Mouse (Mus musculus) lung, postnatal 0 days (tissue): ENCODE measurements around the gene Hoxd4. TPM values are rescaled to one million over a fixed set of nuclear protein-coding genes. Genes with fewer than 3 reads are reported as not detected.

Experiments
- ATAC-seq: fragments of 200-750 bp; cut with Nextera tagmentation; 2 replicates; pipeline ENCODE4 v1.8.0; 2017; ENCODE audit warnings: moderate library complexity
- DNase-seq: peaks from one replicate; pipeline ENCODE4 v3.0.0-alpha.2; 2016; ENCODE audit warnings: low spot score
- H3K27ac ChIP-seq: fragments of 300-500 bp; sonication (generic); 2 replicates; pipeline ENCODE4 v1.5.1; 2014; ENCODE audit warnings: antibody characterized with exemption, mild to moderate bottlenecking, low read length, mixed read lengths
- H3K27me3 ChIP-seq: fragments of 300-500 bp; sonication (generic); replicated peaks from 2 replicates; pipeline ENCODE4 v1.6.1; 2014; ENCODE audit warnings: low read length, mixed read lengths; ENCODE audit not compliant: insufficient read depth
- H3K36me3 ChIP-seq: fragments of 300-500 bp; sonication (generic); 2 replicates; pipeline ENCODE4 v1.6.1; 2014; ENCODE audit warnings: low read length, mixed read lengths; ENCODE audit not compliant: insufficient read depth
- H3K4me1 ChIP-seq: fragments of 300-500 bp; sonication (generic); 2 replicates; pipeline ENCODE4 v1.6.1; 2014; ENCODE audit warnings: antibody characterized with exemption, low read depth, low read length, mixed read lengths; ENCODE audit not compliant: insufficient read depth
- H3K4me2 ChIP-seq: fragments of 300-500 bp; sonication (generic); replicated peaks from 2 replicates; pipeline ENCODE4 v1.6.1; 2014; ENCODE audit warnings: low read depth, mild to moderate bottlenecking, low read length, moderate library complexity, mixed read lengths
- H3K4me3 ChIP-seq: fragments of 300-500 bp; sonication (generic); 2 replicates; pipeline ENCODE4 v1.5.1; 2014; ENCODE audit warnings: low read depth, low read length
- H3K9ac ChIP-seq: fragments of 300-500 bp; sonication (generic); replicated peaks from 2 replicates; pipeline ENCODE4 v1.6.1; 2014; ENCODE audit warnings: low read depth, mild to moderate bottlenecking
- H3K9me3 ChIP-seq: fragments of 300-500 bp; sonication (generic); 2 replicates; pipeline ENCODE4 v1.6.1; 2016; ENCODE audit warnings: low read length, mixed read lengths
- CTCF ChIP-seq: IDR thresholded peaks from 2 replicates; pipeline ENCODE4 v1.5.1; 2016; ENCODE audit warnings: antibody characterized with exemption, mild to moderate bottlenecking
- EP300 ChIP-seq: IDR thresholded peaks from 2 replicates; pipeline ENCODE4 v1.6.1; 2016; ENCODE audit warnings: antibody characterized with exemption, mild to moderate bottlenecking, control low read depth
- WGBS: fragments of 180-500 bp; shearing (Covaris S2); extraction: QIAGEN DNeasy Blood & Tissue Kit; methylation state at CpG from one replicate; pipeline ENCODE4 v1.1.7; 2014; 5-methylcytosine and 5-hydroxymethylcytosine counted together
- polyA plus RNA-seq: library from polyadenylated mRNA; unstranded; fragments of >200 nt; fragmentation: Nextera tagmentation; extraction: Ambion mirVana; gene quantifications from 2 replicates; pipeline ENCODE4 v1.2.1, GENCODE M21; 2015

Gene Hoxd4
- polyA plus RNA-seq, 1 experiment from 2014 or later = not detected

- DNase-seq (no peak), ATAC-seq (no peak)
- 23% methylated on average over 2 of the region's 2 CpGs for WGBS
- no peak overlapping the region for H3K9ac ChIP-seq
- no peaks in the 10 kb centered on the region for H3K9me3 ChIP-seq
- H3K4me3 ChIP-seq = no peak overlapping the region
- H3K27me3 ChIP-seq = peaks cover 93% of the 10 kb centered on the region
- peaks cover 4% of the 10 kb centered on the region; the same call in 1 of the 2 replicates for H3K4me1 ChIP-seq
- H3K4me2 ChIP-seq = no peak overlapping the region
- no peaks in the 10 kb centered on the region for H3K36me3 ChIP-seq
- no peak overlapping the region for H3K27ac ChIP-seq
- TF ChIP-seq EP300 (no peak), CTCF (no peak)
Observed at GRCm38 (mm10) chr2:74677106-74677505, 34.6 kb upstream of the Hoxd4 start.

- Histone ChIP-seq H3K4me3 (0 out of 2 replicates have a peak within 1 kb of the TSS, but pooled peaks have one; percentile 3), H3K9me3 (no peaks in the 10 kb centered on the region), H3K9ac (no peak within 1 kb of the TSS), H3K27ac (no peak within 1 kb of the TSS), H3K27me3 (peaks cover 90% of the 10 kb centered on the region), H3K4me2 (no peak within 1 kb of the TSS), H3K36me3 (no peaks in the 10 kb centered on the region), H3K4me1 (peaks cover 5% of the 10 kb centered on the region; the same call in 1 of the 2 replicates)
- 2% methylated on average over 15 of the region's 15 CpGs for WGBS
- TF ChIP-seq EP300 = no peak
- TF ChIP-seq CTCF = no peak
- no peak for DNase-seq
- no peak for ATAC-seq
Observed at GRCm38 (mm10) chr2:74678891-74679595, 32.7 kb upstream of the Hoxd4 start, which contains the start of gene Hoxd11. Hoxd11 (plus strand) TSS chr2:74679557.

- ATAC-seq = no peak
- no peak overlapping the region for H3K27ac ChIP-seq
- 0 out of 2 replicates have a peak overlapping the region, but pooled peaks have one; percentile 3 for H3K4me3 ChIP-seq
- 1% methylated on average over 26 of the region's 26 CpGs for WGBS
- peaks cover 92% of the 10 kb centered on the region for H3K27me3 ChIP-seq
- H3K9me3 ChIP-seq = no peaks in the 10 kb centered on the region
- DNase-seq = no peak
- TF ChIP-seq CTCF (no peak), EP300 (no peak)
- H3K4me1 ChIP-seq = peaks cover 5% of the 10 kb centered on the region; the same call in 1 of the 2 replicates
- no peak overlapping the region for H3K4me2 ChIP-seq
- no peak overlapping the region for H3K9ac ChIP-seq
- no peaks in the 10 kb centered on the region for H3K36me3 ChIP-seq
Observed at GRCm38 (mm10) chr2:74679596-74679971, 32.1 kb upstream of the Hoxd4 start.

- Histone ChIP-seq H3K4me3 (0 out of 2 replicates have a peak overlapping the region, but pooled peaks have one; percentile 3), H3K4me1 (peaks cover 5% of the 10 kb centered on the region; the same call in 1 of the 2 replicates), H3K9me3 (no peaks in the 10 kb centered on the region), H3K27me3 (peaks cover 92% of the 10 kb centered on the region), H3K4me2 (no peak overlapping the region), H3K9ac (no peak overlapping the region), H3K27ac (no peak overlapping the region), H3K36me3 (no peaks in the 10 kb centered on the region)
- 1% methylated on average over 23 of the region's 23 CpGs for WGBS
- no peak for ATAC-seq
- TF ChIP-seq CTCF = no peak
- no peak for DNase-seq
Observed at GRCm38 (mm10) chr2:74679980-74680379, 31.7 kb upstream of the Hoxd4 start.

- H3K4me3 ChIP-seq = no peak overlapping the region
- H3K4me2 ChIP-seq = no peak overlapping the region
- no peaks in the 10 kb centered on the region for H3K36me3 ChIP-seq
- WGBS = 3% methylated on average over 21 of the region's 21 CpGs
- peaks cover 5% of the 10 kb centered on the region; the same call in 1 of the 2 replicates for H3K4me1 ChIP-seq
- ATAC-seq = no peak
- H3K27ac ChIP-seq = no peak overlapping the region
- H3K9me3 ChIP-seq = no peaks in the 10 kb centered on the region
- H3K9ac ChIP-seq = no peak overlapping the region
- peaks cover 92% of the 10 kb centered on the region for H3K27me3 ChIP-seq
- no peak for DNase-seq
- TF ChIP-seq CTCF (no peak), EP300 (no peak)
Observed at GRCm38 (mm10) chr2:74680561-74681398, 30.9 kb upstream of the Hoxd4 start.
